Comparison of ENCODE assay signal across 23 mouse cellular contexts in genomic region chr6:94509220-94509619, GRCm38 (mm10). TPM values are rescaled to one million over a fixed set of nuclear protein-coding genes. Genes with fewer than 3 reads are reported as not detected.
A peak's percentile ranks its signal among the peaks of the same experiment; 100 is the strongest.
DNase-seq lines count a peak whose midpoint lies in the region; ATAC-seq and TF ChIP-seq lines count a peak whose summit lies in the region.
"Had no signal": no experiment of that assay in that cellular context is flagged by ENCODE, and none has a peak within 500 bp of the region (broad histone marks: within the 10 kb centered on the region; RNA-seq: fewer than 3 reads in every experiment).

No protein-coding gene starts in this region.

- H3K4me1 ChIP-seq in G1E (ENCODE audit: insufficient read depth, low read depth, low read length) = peaks cover 37% of the 10 kb centered on the region
- H3K4me1 ChIP-seq: embryonic facial prominence, embryonic 12.5 days; limb, embryonic 15.5 days; midbrain, embryonic 15.5 days; neural tube, embryonic 15.5 days had no signal

- peaks cover 63% of the 10 kb centered on the region for H3K36me3 ChIP-seq in G1E (replicated peaks)
- H3K36me3 ChIP-seq: midbrain, embryonic 15.5 days had no signal

- no peaks in the 10 kb centered on the region for H3K9me3 ChIP-seq in G1E (replicated peaks)
- H3K9me3 ChIP-seq: embryonic facial prominence, embryonic 12.5 days; limb, embryonic 15.5 days; midbrain, embryonic 15.5 days; neural tube, embryonic 15.5 days had no signal

- no peak overlapping the region; the same call in 1 of the 2 replicates for H3K4me3 ChIP-seq in G1E (ENCODE audit: low read depth, low read length)
- H3K4me3 ChIP-seq: embryonic facial prominence, embryonic 12.5 days; erythroblast, embryonic 14.5 days; heart, adult 2 months; limb, embryonic 15.5 days; midbrain, embryonic 15.5 days; neural tube, embryonic 15.5 days had no signal

- no peaks in the 10 kb centered on the region for H3K27me3 ChIP-seq in G1E (ENCODE audit: insufficient read depth, low read length)
- H3K27me3 ChIP-seq: embryonic facial prominence, embryonic 12.5 days; limb, embryonic 15.5 days; midbrain, embryonic 15.5 days; neural tube, embryonic 15.5 days had no signal

- TF ChIP-seq CTCF in G1E (IDR thresholded peaks at IDR 0.05; ENCODE audit: low read depth, low read length) = no peak

- peak; percentile 68 for DNase-seq in thymus, postnatal 0 days (ENCODE audit: low spot score)
- DNase-seq in thymus, postnatal 36 days = no peak
- DNase-seq in G1E (ENCODE audit: low spot score) = peak; percentile 30
- no peak for DNase-seq in lung, postnatal 10 days
- no peak for DNase-seq in layer of hippocampus, adult 8-10 months (ENCODE audit: low spot score in 2 of 2)
- DNase-seq: adrenal gland, postnatal 25 days; cerebellum, adult 9-10 months; gastrocnemius, postnatal 10 days; heart, adult 2 months; kidney, adult 11 months; layer of hippocampus, postnatal 36 days; lung, embryonic 14.5 days; right cerebral cortex, postnatal 14 days; spleen, adult 18-20 months had no signal

- ATAC-seq in G1E (ENCODE audit: extremely low read depth, insufficient number of reproducible peaks, low FRiP score, poor library complexity, severe bottlenecking) = peak; percentile 47
- ATAC-seq in granulocyte monocyte progenitor cell, adult 5-6 weeks (replicated peaks; ENCODE audit: poor library complexity, severe bottlenecking) = peak; percentile 84
- peak; percentile 46; the same call in 1 of the 2 replicates for ATAC-seq in megakaryocyte-erythroid progenitor cell, adult 5-6 weeks (replicated peaks; ENCODE audit: low FRiP score, low TSS enrichment, poor library complexity, severe bottlenecking)
- ATAC-seq in monocyte, adult 5-6 weeks (replicated peaks; ENCODE audit: insufficient number of reproducible peaks, low FRiP score, low TSS enrichment, poor library complexity, severe bottlenecking) = no peak
- ATAC-seq: forebrain, embryonic 14.5 days; midbrain, embryonic 15.5 days had no signal

RNA-seq across cellular contexts. Expression of gene Slc25a26, which starts 9.1 kb away (rescaled TPM):
- polyA plus RNA-seq in thymus, postnatal 0 days (2015; fragmentation: Nextera tagmentation; extraction: Ambion mirVana) = 8.0 and 9.3 TPM in 2 replicates
- 4.1 and 11.8 TPM in 2 replicates for total RNA-seq in G1E (2014; fragmentation: Nextera tagmentation)
- 7.0 and 8.7 TPM in 2 replicates for total RNA-seq in G1E (2017)
- polyA plus RNA-seq in G1E (2012) = 3.3 and 3.9 TPM in 2 replicates
- total RNA-seq in granulocyte monocyte progenitor cell, adult 5-6 weeks (2014; fragmentation: Nextera tagmentation) = 9.4 and 10.9 TPM in 2 replicates
- 5.6 and 7.3 TPM in 2 replicates for total RNA-seq in granulocyte monocyte progenitor cell, adult 5-6 weeks (2017)
- 9.9 TPM in 2 replicates for total RNA-seq in megakaryocyte-erythroid progenitor cell, adult 5-6 weeks (2014; fragmentation: Nextera tagmentation)
- total RNA-seq in megakaryocyte-erythroid progenitor cell, adult 5-6 weeks (2017) = 3.0 and 5.0 TPM in 2 replicates
- total RNA-seq in layer of hippocampus, adult 8-10 months (2022) = 10 to 100 TPM; 15.3 to 21.1 (median 19.3) TPM
- total RNA-seq in monocyte, adult 5-6 weeks (2017) = 1.6 to 4.7 TPM (median 4.1 TPM) in 3 replicates

Comparison
In these comparisons a context has a peak if more than half of its experiments do, and no peak if none do; other contexts are left out.
1. DNase-seq: peak in thymus, postnatal 0 days (single experiment) and G1E (single experiment); none in thymus, postnatal 36 days (0 of 2), lung, postnatal 10 days (single experiment) and layer of hippocampus, adult 8-10 months (0 of 2).